ENCODE assay signal across 7 mouse cellular contexts in genomic region chr2:75055187-75055543, GRCm38 (mm10).
DNase-seq lines count a peak whose midpoint lies in the region; ATAC-seq and TF ChIP-seq lines count a peak whose summit lies in the region.

No protein-coding gene starts in this region.

- peak; percentile 11 for TF ChIP-seq CTCF in C2C12 (IDR thresholded peaks at IDR 0.05; ENCODE audit: control insufficient read depth, insufficient read depth, insufficient read length)
- peak; percentile 88 for TF ChIP-seq CTCF in heart, adult 2 months (IDR thresholded peaks at IDR 0.05)
- peak; percentile 79 for TF ChIP-seq CTCF in liver, postnatal 0 days (IDR thresholded peaks at IDR 0.05; ENCODE audit: low read depth)

- in situ Hi-C loops in ES-E14 (cut with MboI; ENCODE audit: low sequenced_read_pairs in 2 of 2, unreplicated experiment in 2 of 2) = loop anchor here in 1 of 2 experiments (10.0 kb wide), 1 partner anchor 340 kb away; the partner anchor contains the start of genes Hoxd3 and Hoxd4

- no peak overlapping the region for H3K9ac ChIP-seq in ES-E14 (ENCODE audit: insufficient read depth, low read depth, low read length, poor library complexity, severe bottlenecking)
- no peak overlapping the region for H3K9ac ChIP-seq in heart, adult 2 months (ENCODE audit: low read depth, low read length)
- no peak overlapping the region for H3K9ac ChIP-seq in liver, postnatal 0 days (replicated peaks)

- H3K9me3 ChIP-seq in ES-E14 (ENCODE audit: control insufficient read depth, insufficient read depth, low read depth, low read length) = no peaks in the 10 kb centered on the region
- no peaks in the 10 kb centered on the region for H3K9me3 ChIP-seq in liver, postnatal 0 days (ENCODE audit: low read length)

- peak overlapping the region; percentile 52 for H3K4me2 ChIP-seq in liver, postnatal 0 days (ENCODE audit: low read depth, low read length)

- no peaks in the 10 kb centered on the region for H3K79me3 ChIP-seq in C2C12 (ENCODE audit: low read depth)

- intact Hi-C loops in heart, adult 2 months (cut with DNase I) = loop anchor here (1.0 to 10.0 kb wide), 6 partner anchors 28 to 530 kb away; no protein-coding TSS in a partner anchor

- no peak for ATAC-seq in liver, postnatal 0 days

- WGBS in heart, adult 2 months = 0% methylated on average over 6 of the region's 6 CpGs
- 2% methylated on average over 6 of the region's 6 CpGs for WGBS in liver, postnatal 0 days (ENCODE audit: insufficient replicate concordance)

- H3ac ChIP-seq in C2C12 (ENCODE audit: control insufficient read depth, insufficient read length, low read depth) = no peak overlapping the region

- H3K4me3 ChIP-seq in C2C12 (ENCODE audit: insufficient read depth, poor library complexity, severe bottlenecking) = no peak overlapping the region
- H3K4me3 ChIP-seq in ES-E14 (ENCODE audit: insufficient read depth in 1 of 2, low read depth in 1 of 2, low read length in 2 of 2, poor library complexity in 1 of 2, severe bottlenecking in 1 of 2) = no peak overlapping the region
- no peak overlapping the region; the same call in 1 of the 2 replicates for H3K4me3 ChIP-seq in heart, adult 2 months
- peak overlapping the region; percentile 6; the same call in 1 of the 2 replicates for H3K4me3 ChIP-seq in liver, postnatal 0 days (ENCODE audit: low read depth, low read length)

- H3K27ac ChIP-seq in ES-E14 (ENCODE audit: insufficient read depth, low read depth, low read length, poor library complexity, severe bottlenecking) = no peak overlapping the region
- H3K27ac ChIP-seq in heart, adult 2 months = no peak overlapping the region
- no peak overlapping the region for H3K27ac ChIP-seq in liver, postnatal 0 days (ENCODE audit: low read depth)

- TF ChIP-seq EP300 in heart, adult 2 months (IDR thresholded peaks at IDR 0.05; ENCODE audit: insufficient read depth, low read depth, low read length) = peak; percentile 72; the same call in 1 of the 2 replicates
- no peak for TF ChIP-seq EP300 in liver, postnatal 0 days (IDR thresholded peaks at IDR 0.05; ENCODE audit: low read depth)

- H3K36me3 ChIP-seq in C2C12 (ENCODE audit: control insufficient read depth, insufficient read depth) (no peaks in the 10 kb centered on the region), ES-E14 (ENCODE audit: control insufficient read depth, insufficient read depth, low read length, poor library complexity, severe bottlenecking) (no peaks in the 10 kb centered on the region)
- no peaks in the 10 kb centered on the region for H3K36me3 ChIP-seq in heart, adult 2 months (ENCODE audit: control insufficient read depth, insufficient read depth, low read length)
- no peaks in the 10 kb centered on the region for H3K36me3 ChIP-seq in liver, postnatal 0 days (replicated peaks; ENCODE audit: insufficient read depth, low read length)

- peaks cover 0 to 6% of the 10 kb centered on the region in 2 experiments; a peak in 1 of 4 replicates for H3K4me1 ChIP-seq in ES-E14 (ENCODE audit: control insufficient read depth in 2 of 2, insufficient read depth in 2 of 2, low read length in 2 of 2, poor library complexity in 1 of 2)
- H3K4me1 ChIP-seq in heart, adult 2 months (ENCODE audit: control insufficient read depth, insufficient read depth, low read length) = peaks cover 3% of the 10 kb centered on the region; the same call in 1 of the 2 replicates
- H3K4me1 ChIP-seq in liver, postnatal 0 days (ENCODE audit: insufficient read depth) = no peaks in the 10 kb centered on the region

- peaks cover 26% of the 10 kb centered on the region for H3K27me3 ChIP-seq in C2C12 (ENCODE audit: control insufficient read depth, insufficient read depth, insufficient read length)
- H3K27me3 ChIP-seq in heart, adult 2 months (ENCODE audit: control insufficient read depth, insufficient read depth, low read length) = no peaks in the 10 kb centered on the region; the same call in 1 of the 2 replicates
- H3K27me3 ChIP-seq in liver, postnatal 0 days (ENCODE audit: insufficient read depth, low read length) = no peaks in the 10 kb centered on the region; the same call in 1 of the 2 replicates

- no peaks in the 10 kb centered on the region for H3K79me2 ChIP-seq in C2C12 (ENCODE audit: control insufficient read depth, insufficient read depth)
- no peaks in the 10 kb centered on the region for H3K79me2 ChIP-seq in heart, adult 2 months (replicated peaks; ENCODE audit: control insufficient read depth, insufficient read depth, low read length)

- peak; percentile 49 for DNase-seq in ES-E14 (ENCODE audit: low read depth, low spot score)
- peak; percentile 77 to 88 for DNase-seq in cerebellum, postnatal 10 days
- DNase-seq in heart, adult 2 months = peak in 1 of 2 experiments; percentile 58
- DNase-seq in kidney, adult 9 months = peak; percentile 55
- peak; percentile 45 for DNase-seq in liver, postnatal 0 days
- DNase-seq in retina, adult 2 months (ENCODE audit: low read depth, low spot score) = peak; percentile 26

- TF ChIP-seq POLR2A in heart, adult 2 months (IDR thresholded peaks at IDR 0.05; ENCODE audit: insufficient read depth, low read depth, low read length) = no peak

TF ChIP-seq in C2C12, 6 proteins besides CTCF, POLR2A, EP300 and RAD21:
- no peak for TF ChIP-seq MAX (IDR thresholded peaks at IDR 0.05)
- TF ChIP-seq MYOG (IDR thresholded peaks at IDR 0.05; ENCODE audit: control insufficient read depth, extremely low read depth, insufficient read length) = no peak
- TF ChIP-seq USF1 (IDR thresholded peaks at IDR 0.05; ENCODE audit: low read depth) = no peak
- no peak for TF ChIP-seq MYOD1 (IDR thresholded peaks at IDR 0.05; ENCODE audit: control insufficient read depth, insufficient read length, low read depth)
- no peak for TF ChIP-seq FOSL1 (IDR thresholded peaks at IDR 0.05; ENCODE audit: insufficient read depth, low read length, poor library complexity, severe bottlenecking)
- no peak for TF ChIP-seq CEBPB (IDR thresholded peaks at IDR 0.05; ENCODE audit: low read depth)

TF ChIP-seq in ES-E14, 5 proteins besides CTCF, POLR2A, EP300 and RAD21:
- no peak for TF ChIP-seq HCFC1 (IDR thresholded peaks at IDR 0.05; ENCODE audit: borderline replicate concordance, insufficient read depth, low read length)
- TF ChIP-seq ZNF384 (IDR thresholded peaks at IDR 0.05; ENCODE audit: low read depth, low read length) = no peak
- TF ChIP-seq ZC3H11A (IDR thresholded peaks at IDR 0.05; ENCODE audit: borderline replicate concordance, low read depth, low read length) = peak; percentile 47; the same call in 1 of the 2 replicates
- no peak for TF ChIP-seq MAFK (IDR thresholded peaks at IDR 0.05; ENCODE audit: insufficient read depth, low read depth, low read length)
- TF ChIP-seq CHD2 (IDR thresholded peaks at IDR 0.05; ENCODE audit: low read depth, low read length) = peak; percentile 71

Comparison
In these comparisons a context has a peak if more than half of its experiments do, and no peak if none do; other contexts are left out.
1. CTCF ChIP-seq: peak in every context shown above with its lines; median percentile 88 in heart, adult 2 months; 79 in liver, postnatal 0 days; 11 in C2C12.